Mouse (Mus musculus): ENCODE results near the gene Pmp22. TPM values are rescaled to one million over a fixed set of nuclear protein-coding genes. Genes with fewer than 3 reads are reported as not detected.

Gene Pmp22
- polyA plus RNA-seq, 1 experiment from 2014 or later = 12.5 TPM

DNA sequence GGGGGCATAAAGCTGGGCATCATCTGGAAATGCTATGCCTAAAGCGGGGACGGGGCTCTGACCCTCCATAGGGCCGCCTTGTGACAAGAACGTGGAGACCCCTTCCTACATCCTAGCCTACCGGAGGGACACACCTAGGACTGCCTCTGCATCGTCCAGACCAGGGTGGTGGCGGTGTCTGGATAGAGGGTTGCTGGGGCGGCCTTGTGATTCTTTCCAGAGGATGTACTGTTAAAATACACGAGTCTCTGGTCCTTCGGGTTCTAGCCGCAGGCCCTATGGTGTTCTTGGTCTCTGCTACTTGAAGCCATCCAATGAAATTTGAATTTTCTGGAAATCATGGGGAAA is 2.9 kb downstream of the Pmp22 start:
- Histone ChIP-seq H3K27ac (ENCODE audit: low read depth, low read length) (no peak overlapping the region), H3K9ac (replicated peaks; ENCODE audit: low read depth, low read length) (peak overlapping the region; percentile 28; the same call in 1 of the 2 replicates), H3K27me3 (ENCODE audit: control insufficient read depth, insufficient read depth, low read length) (peaks cover 37% of the 10 kb centered on the region), H3K36me3 (ENCODE audit: control insufficient read depth, insufficient read depth, low read length) (no peaks in the 10 kb centered on the region), H3K9me3 (ENCODE audit: control insufficient read depth, low read length) (no peaks in the 10 kb centered on the region), H3K4me2 (ENCODE audit: low read depth, low read length) (peak overlapping the region; percentile 96), H3K4me1 (ENCODE audit: control insufficient read depth, insufficient read depth, low read length) (peaks cover 15% of the 10 kb centered on the region; the same call in 1 of the 2 replicates), H3K4me3 (ENCODE audit: low read depth, low read length) (peak overlapping the region; percentile 48)
- ATAC-seq (ENCODE audit: low read depth) = no peak
- WGBS = 6% methylated on average over 11 of the region's 11 CpGs

DNA sequence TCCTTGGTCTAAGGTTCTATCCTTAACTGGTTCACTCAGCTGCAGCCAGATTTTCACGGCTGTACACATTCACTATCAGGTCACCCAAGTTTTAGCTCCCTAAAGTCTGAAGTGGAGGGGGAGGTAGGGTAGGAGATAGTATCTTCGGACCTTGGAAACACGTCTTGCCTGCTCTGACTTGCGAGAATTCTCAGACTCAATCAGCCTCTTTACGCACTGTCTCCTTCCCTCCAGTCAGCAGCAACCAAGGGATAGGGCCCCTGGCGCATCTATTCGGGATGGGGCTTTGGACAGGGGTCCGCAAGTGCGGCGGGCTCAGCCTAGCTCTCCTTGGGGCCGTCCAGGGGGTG is 3.3 kb downstream of the Pmp22 start:
- H3K4me2 ChIP-seq (ENCODE audit: low read depth, low read length) = peak overlapping the region; percentile 96
- peaks cover 37% of the 10 kb centered on the region for H3K27me3 ChIP-seq (ENCODE audit: control insufficient read depth, insufficient read depth, low read length)
- peaks cover 15% of the 10 kb centered on the region; the same call in 1 of the 2 replicates for H3K4me1 ChIP-seq (ENCODE audit: control insufficient read depth, insufficient read depth, low read length)

DNA sequence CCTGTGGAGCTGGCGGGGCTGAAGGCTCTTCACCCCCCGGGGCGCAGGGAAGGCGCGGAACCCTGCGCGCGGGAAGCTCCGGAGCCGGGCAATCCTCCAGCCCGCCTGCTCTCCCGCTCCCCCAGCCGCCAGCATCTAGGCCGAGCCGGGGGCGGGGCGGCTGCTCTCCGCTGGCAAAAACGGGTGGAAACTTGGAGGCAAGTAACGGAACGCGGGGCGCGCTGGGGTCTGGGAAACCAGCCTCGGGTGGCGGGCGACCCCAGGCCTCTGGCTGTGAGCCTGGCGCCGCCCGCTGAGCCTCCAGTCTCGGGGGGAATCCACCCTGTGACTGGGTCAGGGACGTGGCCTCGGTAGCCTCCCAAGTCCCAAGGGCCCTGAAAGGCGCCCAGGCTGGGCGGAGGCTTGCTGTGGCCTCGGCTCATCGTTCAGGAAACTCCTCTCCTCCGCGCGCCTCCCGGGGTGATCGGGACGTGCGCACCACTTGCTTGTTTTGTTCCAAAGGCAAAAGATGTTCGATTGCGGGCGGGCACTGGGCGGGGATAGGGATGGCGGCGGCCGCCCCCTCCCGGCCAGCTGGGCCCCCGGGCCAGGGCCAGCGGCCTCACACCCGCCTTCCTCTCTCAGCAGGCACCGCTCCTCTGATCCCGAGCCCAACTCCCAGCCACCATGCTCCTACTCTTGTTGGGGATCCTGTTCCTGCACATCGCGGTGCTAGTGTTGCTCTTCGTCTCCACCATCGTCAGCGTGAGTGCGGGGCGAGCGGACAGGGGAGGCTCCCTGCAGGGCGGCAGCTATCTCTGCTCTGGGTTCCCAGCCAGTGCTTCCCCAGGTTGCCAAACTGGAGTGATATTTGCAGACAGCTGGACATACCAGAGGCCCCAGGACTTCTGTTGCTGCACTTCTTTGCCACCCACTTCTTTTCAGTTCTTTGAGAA is 4.0 kb downstream of the Pmp22 start:
- Histone ChIP-seq H3K27ac (ENCODE audit: low read depth, low read length) (peak overlapping the region; percentile 65), H3K4me3 (ENCODE audit: low read depth, low read length) (peak overlapping the region; percentile 48), H3K4me2 (ENCODE audit: low read depth, low read length) (peak overlapping the region; percentile 96), H3K9me3 (ENCODE audit: control insufficient read depth, low read length) (no peaks in the 10 kb centered on the region), H3K4me1 (ENCODE audit: control insufficient read depth, insufficient read depth, low read length) (peaks cover 15% of the 10 kb centered on the region; the same call in 1 of the 2 replicates), H3K36me3 (ENCODE audit: control insufficient read depth, insufficient read depth, low read length) (no peaks in the 10 kb centered on the region), H3K9ac (replicated peaks; ENCODE audit: low read depth, low read length) (peak overlapping the region; percentile 48), H3K27me3 (ENCODE audit: control insufficient read depth, insufficient read depth, low read length) (peaks cover 37% of the 10 kb centered on the region)
- peak; percentile 54 for ATAC-seq (ENCODE audit: low read depth)
- WGBS = under 1% methylated on average over 65 of the region's 66 CpGs

More for the DNA sequence above, 3.3 kb downstream of the Pmp22 start:
- Histone ChIP-seq H3K9me3 (ENCODE audit: control insufficient read depth, low read length) (no peaks in the 10 kb centered on the region), H3K36me3 (ENCODE audit: control insufficient read depth, insufficient read depth, low read length) (no peaks in the 10 kb centered on the region), H3K9ac (replicated peaks; ENCODE audit: low read depth, low read length) (peak overlapping the region; percentile 48), H3K27ac (ENCODE audit: low read depth, low read length) (peak overlapping the region; percentile 65; the same call in 1 of the 2 replicates), H3K4me3 (ENCODE audit: low read depth, low read length) (peak overlapping the region; percentile 48)
- under 1% methylated on average over 11 of the region's 11 CpGs for WGBS
- ATAC-seq (ENCODE audit: low read depth) = peak; percentile 29; the same call in 1 of the 2 replicates

- H3K9me3 ChIP-seq (ENCODE audit: control insufficient read depth, low read length) = no peaks in the 10 kb centered on the region
- H3K4me3 ChIP-seq (ENCODE audit: low read depth, low read length) = no peak overlapping the region
- H3K4me1 ChIP-seq (ENCODE audit: control insufficient read depth, insufficient read depth, low read length) = peaks cover 15% of the 10 kb centered on the region; the same call in 1 of the 2 replicates
- no peak for ATAC-seq (ENCODE audit: low read depth)
- H3K27ac ChIP-seq (ENCODE audit: low read depth, low read length) = no peak overlapping the region
- H3K36me3 ChIP-seq (ENCODE audit: control insufficient read depth, insufficient read depth, low read length) = no peaks in the 10 kb centered on the region
- H3K9ac ChIP-seq (replicated peaks; ENCODE audit: low read depth, low read length) = no peak overlapping the region
- H3K4me2 ChIP-seq (ENCODE audit: low read depth, low read length) = no peak overlapping the region
- WGBS = 92% methylated on average over 5 of the region's 5 CpGs
- H3K27me3 ChIP-seq (ENCODE audit: control insufficient read depth, insufficient read depth, low read length) = peaks cover 37% of the 10 kb centered on the region
Measured at GRCm38 (mm10) chr11:63134021-63134420, 5.2 kb downstream of the Pmp22 start.

DNA sequence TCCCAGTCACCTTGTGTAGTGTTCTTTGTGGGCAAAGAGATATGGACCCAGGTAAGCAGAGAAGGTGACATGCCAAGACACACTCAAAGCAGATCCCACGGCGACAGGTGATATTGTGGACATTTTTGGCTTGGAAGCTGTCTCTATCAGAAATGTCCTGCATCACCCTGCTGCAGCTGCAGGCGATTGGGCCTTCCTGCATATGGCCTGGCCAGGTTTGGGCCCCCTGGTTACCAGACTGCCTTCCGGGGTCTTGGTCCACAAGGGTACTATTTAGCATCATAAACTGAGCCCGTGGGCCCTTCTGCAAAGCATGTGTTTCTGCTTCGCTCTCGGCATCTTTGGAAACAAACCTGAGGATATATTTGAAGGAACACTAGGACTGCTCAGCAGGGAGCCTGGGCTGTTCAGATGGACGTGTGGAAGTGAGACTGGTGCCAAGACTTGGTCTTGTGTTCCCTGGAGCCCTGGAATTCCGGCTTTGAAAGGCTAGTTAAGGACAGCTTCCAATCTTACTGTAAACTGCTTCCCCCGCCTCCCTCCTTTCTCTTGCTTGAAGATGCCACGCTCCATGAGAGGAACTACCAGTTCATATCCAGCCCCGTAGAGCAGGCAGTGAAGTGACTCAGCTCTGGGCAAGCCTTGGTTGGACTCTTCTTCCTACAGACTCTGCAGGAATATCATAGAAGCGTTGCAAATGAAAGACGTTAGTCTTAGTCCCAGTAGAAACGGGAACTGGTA is 6.1 kb downstream of the Pmp22 start:
- H3K4me2 ChIP-seq (ENCODE audit: low read depth, low read length) = no peak overlapping the region
- peaks cover 32% of the 10 kb centered on the region for H3K27me3 ChIP-seq (ENCODE audit: control insufficient read depth, insufficient read depth, low read length)
- ATAC-seq (ENCODE audit: low read depth) = no peak
- H3K27ac ChIP-seq (ENCODE audit: low read depth, low read length) = no peak overlapping the region
- no peaks in the 10 kb centered on the region for H3K36me3 ChIP-seq (ENCODE audit: control insufficient read depth, insufficient read depth, low read length)
- H3K9me3 ChIP-seq (ENCODE audit: control insufficient read depth, low read length) = no peaks in the 10 kb centered on the region
- H3K4me1 ChIP-seq (ENCODE audit: control insufficient read depth, insufficient read depth, low read length) = peaks cover 15% of the 10 kb centered on the region; the same call in 1 of the 2 replicates
- no peak overlapping the region for H3K4me3 ChIP-seq (ENCODE audit: low read depth, low read length)
- 71% methylated on average over 15 of the region's 15 CpGs for WGBS
- H3K9ac ChIP-seq (replicated peaks; ENCODE audit: low read depth, low read length) = no peak overlapping the region

GRCm38 (mm10) chr11:63135622-63136021 is 6.8 kb downstream of the Pmp22 start:
- ATAC-seq (ENCODE audit: low read depth) = peak; percentile 82
- H3K4me3 ChIP-seq (ENCODE audit: low read depth, low read length) = no peak overlapping the region
- no peaks in the 10 kb centered on the region for H3K9me3 ChIP-seq (ENCODE audit: control insufficient read depth, low read length)
- no peaks in the 10 kb centered on the region for H3K36me3 ChIP-seq (ENCODE audit: control insufficient read depth, insufficient read depth, low read length)
- peaks cover 15% of the 10 kb centered on the region; the same call in 1 of the 2 replicates for H3K4me1 ChIP-seq (ENCODE audit: control insufficient read depth, insufficient read depth, low read length)
- no peak overlapping the region for H3K9ac ChIP-seq (replicated peaks; ENCODE audit: low read depth, low read length)
- no peak overlapping the region for H3K4me2 ChIP-seq (ENCODE audit: low read depth, low read length)
- H3K27me3 ChIP-seq (ENCODE audit: control insufficient read depth, insufficient read depth, low read length) = peaks cover 27% of the 10 kb centered on the region
- 7% methylated on average over 8 of the region's 8 CpGs for WGBS
- no peak overlapping the region for H3K27ac ChIP-seq (ENCODE audit: low read depth, low read length)

GRCm38 (mm10) chr11:63136205-63136604 is 7.4 kb downstream of the Pmp22 start:
- H3K27ac ChIP-seq (ENCODE audit: low read depth, low read length) = no peak overlapping the region
- H3K9ac ChIP-seq (replicated peaks; ENCODE audit: low read depth, low read length) = no peak overlapping the region
- no peak overlapping the region for H3K4me2 ChIP-seq (ENCODE audit: low read depth, low read length)
- no peak overlapping the region for H3K4me3 ChIP-seq (ENCODE audit: low read depth, low read length)
- WGBS = 74% methylated on average over 6 of the region's 6 CpGs
- H3K36me3 ChIP-seq (ENCODE audit: control insufficient read depth, insufficient read depth, low read length) = no peaks in the 10 kb centered on the region
- H3K4me1 ChIP-seq (ENCODE audit: control insufficient read depth, insufficient read depth, low read length) = peaks cover 12% of the 10 kb centered on the region; the same call in 1 of the 2 replicates
- ATAC-seq (ENCODE audit: low read depth) = no peak
- no peaks in the 10 kb centered on the region for H3K9me3 ChIP-seq (ENCODE audit: control insufficient read depth, low read length)
- H3K27me3 ChIP-seq (ENCODE audit: control insufficient read depth, insufficient read depth, low read length) = peaks cover 21% of the 10 kb centered on the region

DNA sequence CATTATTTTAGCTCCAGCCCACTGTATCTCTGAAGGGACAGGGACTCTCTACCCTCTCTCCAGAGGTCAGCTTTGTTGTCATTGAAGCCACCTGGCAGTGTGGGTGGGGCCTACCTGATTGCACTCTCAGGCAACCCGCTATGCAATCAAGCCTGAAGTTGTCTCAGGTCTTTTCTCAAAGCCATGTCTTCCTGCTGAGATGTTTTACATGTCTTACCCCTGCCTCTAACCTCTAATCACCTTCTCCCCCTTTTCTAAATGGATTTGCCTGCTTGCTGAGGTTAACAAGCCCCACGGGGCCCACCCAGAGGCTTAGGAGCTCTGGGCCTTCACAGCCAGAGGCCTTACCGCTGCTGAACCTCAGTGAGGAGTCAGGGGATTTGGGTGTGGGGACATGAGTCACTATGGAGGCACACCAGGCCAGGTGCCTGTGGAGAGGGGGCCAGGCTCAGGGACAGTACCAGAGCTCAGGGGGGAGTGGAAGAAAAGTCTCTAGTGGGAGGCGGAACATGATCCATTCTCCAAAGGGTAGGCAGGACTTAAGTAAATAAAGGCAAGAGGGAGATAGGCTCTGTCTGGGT is 8.1 kb downstream of the Pmp22 start:
- 67% methylated on average over 4 of the region's 4 CpGs for whole genome bisulfite sequencing
- Histone ChIP-seq H3K9ac (replicated peaks; ENCODE audit: low read depth, low read length) (no peak overlapping the region), H3K4me1 (ENCODE audit: control insufficient read depth, insufficient read depth, low read length) (peaks cover 9% of the 10 kb centered on the region; the same call in 1 of the 2 replicates), H3K9me3 (ENCODE audit: control insufficient read depth, low read length) (no peaks in the 10 kb centered on the region), H3K4me3 (ENCODE audit: low read depth, low read length) (no peak overlapping the region), H3K27me3 (ENCODE audit: control insufficient read depth, insufficient read depth, low read length) (peaks cover 14% of the 10 kb centered on the region; the same call in 1 of the 2 replicates), H3K27ac (ENCODE audit: low read depth, low read length) (no peak overlapping the region), H3K4me2 (ENCODE audit: low read depth, low read length) (no peak overlapping the region), H3K36me3 (ENCODE audit: control insufficient read depth, insufficient read depth, low read length) (no peaks in the 10 kb centered on the region)
- ATAC-seq (ENCODE audit: low read depth) = no peak
